Mouse (Mus musculus) spleen, adult 10 weeks (tissue): ENCODE results near the gene Pcdh7. TPM values are rescaled to one million over a fixed set of nuclear protein-coding genes. Genes with fewer than 3 reads are reported as not detected.

Experiments
- polyA plus RNA-seq: library from polyadenylated mRNA; stranded (reverse); fragments of 350-450 nt; fragmentation: Illumina TruSeq; extraction: RNeasy Lipid Tissue Mini Kit (QIAGEN cat#74804); gene quantifications from one replicate; pipeline ENCODE4 v1.2.3, GENCODE M21; 2015; ENCODE audit warnings: low replicate concordance; ENCODE audit not compliant: insufficient read depth

Gene Pcdh7
- 4.3 TPM for polyA plus RNA-seq

GRCm38 (mm10) chr5:57717906-57718875 is at the start of gene Pcdh7:
Pcdh7 (plus strand) TSS chr5:57717967.

